Mouse (Mus musculus) mesoderm, embryonic 11.5 days (tissue): ENCODE measurements around the gene Rpl37.

Source experiments
- DNase-seq: peaks from one replicate; pipeline ENCODE4 v3.0.0-alpha.2; 2012; ENCODE audit warnings: low read depth, low spot score

Gene Rpl37

DNA sequence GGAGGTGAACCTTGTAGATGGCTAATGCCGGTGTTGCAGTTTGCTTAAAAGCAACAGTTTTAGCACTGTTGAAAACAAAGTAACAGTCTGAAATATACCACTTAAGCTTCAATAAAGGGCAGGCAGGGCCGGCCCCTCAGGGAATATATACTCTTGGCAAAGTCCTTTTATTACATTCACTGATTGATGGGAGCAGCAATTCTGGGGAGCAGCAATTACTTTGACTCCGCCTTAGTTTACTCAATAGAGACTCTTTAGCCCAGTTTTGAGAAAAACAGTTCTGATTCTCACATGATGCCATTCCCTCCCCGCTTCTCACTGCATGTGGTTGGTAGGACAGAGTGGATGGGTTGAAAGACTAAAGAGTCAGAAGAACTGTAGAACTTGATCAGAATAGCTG, 32.7 kb downstream of the Rpl37 start:
- no peak for DNase-seq

DNA sequence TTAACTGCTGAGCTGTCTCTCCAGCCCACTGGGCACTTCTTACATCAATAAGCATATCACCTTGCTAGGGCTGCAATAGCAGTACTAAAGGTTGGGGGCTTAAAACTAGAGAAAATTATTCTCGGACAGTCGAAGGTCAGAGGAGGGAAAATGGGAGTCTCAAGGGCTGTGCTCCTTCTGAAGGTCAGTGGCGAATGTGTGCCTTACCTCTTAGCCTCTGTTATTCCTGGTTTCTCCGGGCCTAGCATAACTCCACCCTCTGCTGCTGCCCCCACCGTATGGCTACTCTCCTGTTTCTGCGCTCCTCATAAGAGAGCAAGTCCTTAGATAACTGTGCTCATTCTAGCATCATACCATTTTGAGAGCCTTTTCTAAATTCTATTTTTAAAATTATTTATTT, 35.7 kb downstream of the Rpl37 start:
- no peak for DNase-seq

DNA sequence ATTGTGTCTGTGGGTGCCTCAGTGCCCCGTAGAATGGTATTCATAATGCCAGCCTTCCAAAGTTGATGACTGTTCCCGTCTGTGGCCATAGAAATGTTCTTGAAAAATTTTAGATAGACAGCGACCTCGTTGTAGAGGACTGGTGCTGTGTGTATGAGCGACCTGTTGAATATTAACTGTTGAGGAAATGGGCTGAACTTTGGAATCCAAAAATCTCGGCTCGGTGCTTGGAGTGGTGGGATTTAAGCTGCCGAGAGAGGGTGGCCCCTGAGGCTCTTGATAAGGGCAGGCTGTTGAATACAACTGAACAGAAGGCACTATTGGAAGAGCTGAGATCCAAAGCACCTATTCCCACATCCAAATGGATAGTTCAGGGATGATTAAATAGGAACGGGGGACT, 38.2 kb downstream of the Rpl37 start:
- DNase-seq: no peak

DNA sequence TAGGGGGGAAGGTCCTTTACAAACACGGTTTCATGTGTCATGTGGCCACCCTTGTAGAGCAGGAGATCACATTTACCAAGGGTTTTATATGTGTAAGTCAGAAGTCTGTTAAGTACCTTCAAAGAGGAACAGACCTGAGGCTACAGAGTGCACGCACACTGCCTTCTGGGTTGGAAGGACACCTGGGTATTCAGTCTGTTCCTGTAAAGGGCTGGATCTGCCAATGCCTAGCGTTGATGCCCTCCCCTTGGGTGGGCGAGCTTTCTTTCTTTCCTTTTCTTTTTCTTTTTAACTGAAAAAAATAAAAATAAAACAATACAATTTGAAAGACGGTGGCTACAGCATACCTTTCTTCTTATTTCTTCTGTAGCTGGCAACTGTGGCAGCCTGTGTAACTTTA, 38.6 kb downstream of the Rpl37 start:
- no peak for DNase-seq

DNA sequence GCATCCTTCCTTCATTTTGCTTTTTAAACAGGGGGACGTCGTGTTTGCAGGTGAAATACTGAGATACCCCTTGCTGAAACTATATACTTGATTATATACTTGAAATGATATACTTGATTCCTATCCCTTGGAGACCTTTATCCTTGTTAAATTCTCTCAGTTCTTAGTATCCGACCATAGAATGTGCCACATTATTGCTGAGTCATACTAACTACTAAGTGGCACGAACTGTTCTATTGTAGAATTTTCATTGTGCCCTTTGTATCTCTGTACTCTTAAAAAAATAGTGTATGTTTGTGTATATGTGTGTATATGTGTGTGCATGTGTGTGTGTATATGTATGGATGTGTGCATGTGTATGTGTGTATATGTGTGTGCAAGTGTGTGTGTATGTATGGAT, 39.9 kb downstream of the Rpl37 start:
- no peak for DNase-seq

DNA sequence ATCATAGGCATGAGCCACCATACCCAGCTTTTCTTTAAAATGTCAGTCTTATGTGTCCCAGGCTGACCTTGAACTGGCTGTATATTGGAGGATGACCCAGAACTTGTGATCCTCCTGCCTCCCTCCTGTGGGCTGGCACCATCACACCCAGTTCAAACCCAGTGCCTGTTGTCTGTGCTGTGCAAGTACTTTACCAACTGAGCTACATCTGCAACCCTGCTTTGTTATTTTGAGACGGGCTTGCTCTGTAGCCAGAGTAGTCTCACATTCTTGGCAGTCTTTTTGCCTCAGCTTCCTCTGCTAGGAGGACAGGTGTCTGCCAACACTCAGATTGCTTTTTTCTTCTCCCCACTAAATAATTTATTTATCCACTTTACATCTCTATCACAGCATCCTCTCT, 40.9 kb downstream of the Rpl37 start:
- no peak for DNase-seq

DNA sequence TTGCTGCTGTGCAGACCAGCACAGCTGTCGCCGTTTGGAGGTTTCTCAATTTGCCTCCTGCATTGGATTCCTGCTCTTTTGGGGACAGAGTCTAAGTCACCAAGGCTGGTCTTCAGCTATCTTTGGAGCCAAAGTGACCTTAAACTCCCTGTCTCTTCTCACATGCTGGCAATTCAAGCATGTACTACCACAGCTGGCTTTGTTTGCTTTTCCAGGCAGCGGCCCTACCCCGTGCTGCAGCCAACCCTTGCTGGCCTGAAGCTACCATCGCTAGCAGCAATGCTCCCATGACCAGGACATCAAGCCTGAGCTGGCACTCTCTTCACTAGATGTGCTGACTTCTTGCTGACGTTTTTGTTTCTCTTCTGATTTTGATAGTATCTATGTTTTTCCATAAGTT, 42.4 kb downstream of the Rpl37 start:
- no peak for DNase-seq

DNA sequence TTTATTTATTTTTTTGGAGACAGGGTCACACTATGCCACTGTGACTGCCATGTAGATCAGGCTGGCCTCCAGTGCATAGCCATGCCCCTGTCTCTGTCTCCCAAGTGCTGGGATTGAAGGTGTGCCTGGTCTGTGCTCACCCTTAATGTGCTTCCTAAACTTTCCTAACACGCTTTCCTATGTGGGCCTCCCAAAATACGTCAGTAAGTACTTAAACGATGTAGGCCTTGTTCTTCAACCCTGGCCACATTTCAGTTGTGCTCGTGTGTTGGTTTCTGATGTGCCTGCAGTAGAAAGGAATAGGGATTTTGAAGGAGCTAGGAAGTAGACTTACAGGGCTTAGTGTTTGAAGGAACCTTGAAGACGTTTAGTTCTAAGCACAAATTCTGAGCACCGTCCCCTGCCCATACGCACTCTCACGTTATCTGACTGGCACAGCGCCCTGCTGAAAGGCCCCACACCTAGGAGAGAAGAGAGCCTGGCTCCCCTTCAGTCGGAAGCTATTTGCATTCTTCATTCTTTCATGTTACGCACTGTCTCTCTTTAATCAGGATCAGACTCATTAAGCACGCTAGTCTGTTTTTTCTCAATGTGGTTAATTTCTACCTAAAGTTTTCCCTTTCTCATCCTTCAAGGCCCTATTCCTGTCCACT, 48.8 kb downstream of the Rpl37 start:
- no peak for DNase-seq
